ENCODE assay signal across 26 mouse cellular contexts in the genomic region with DNA sequence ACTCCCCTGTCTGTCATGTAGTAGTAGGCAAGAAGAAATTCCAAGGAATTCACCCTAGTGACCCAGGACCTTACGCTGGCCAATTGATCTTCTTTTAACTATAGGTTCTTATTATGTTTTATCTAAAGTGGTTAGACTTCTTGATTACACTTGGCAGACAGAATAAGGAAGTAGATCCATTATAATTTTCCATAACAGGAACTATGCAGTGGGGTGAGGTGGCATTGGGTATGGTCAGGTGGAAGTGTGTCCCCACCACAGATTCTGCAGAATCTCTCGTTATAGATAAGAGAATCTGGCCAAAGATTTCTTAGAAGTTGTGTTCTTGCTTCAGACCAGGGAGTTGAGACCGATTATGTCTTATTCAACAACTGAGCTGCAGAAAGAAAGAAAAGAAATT.
DNase-seq lines count a peak whose midpoint lies in the region; ATAC-seq and TF ChIP-seq lines count a peak whose summit lies in the region.
"Had no signal": no experiment of that assay in that cellular context is flagged by ENCODE, and none has a peak within 500 bp of the region (broad histone marks: within the 10 kb centered on the region; RNA-seq: fewer than 3 reads in every experiment).

No protein-coding gene starts in this region.

- no peak overlapping the region for H3K9ac ChIP-seq in CH12.LX (ENCODE audit: insufficient read depth, low read depth)
- H3K9ac ChIP-seq in intestine, embryonic 16.5 days (ENCODE audit: low read depth, low read length): no peak overlapping the region
- no peak overlapping the region for H3K9ac ChIP-seq in liver, embryonic 12.5 days
- H3K9ac ChIP-seq: embryonic facial prominence, embryonic 13.5 days; forebrain, embryonic 13.5 days; forebrain, postnatal 0 days; heart, embryonic 13.5 days; hindbrain, embryonic 12.5 days had no signal

- DNase-seq in CH12.LX (ENCODE audit: extremely low read depth): no peak
- no peak for DNase-seq in lung, adult 2 months
- no peak for DNase-seq in thymus, postnatal 14 days
- DNase-seq in kidney, postnatal 10 days: no peak
- DNase-seq: adrenal gland, postnatal 14 days; B cell, adult 2 months; cerebellum, adult 11-12 months; cerebellum, adult 9-10 months; cerebellum, postnatal 25 days; forebrain, postnatal 0 days; gastrocnemius, adult 2 months; gastrocnemius, postnatal 25 days; heart, adult 18-20 months; heart, postnatal 36 days had no signal

- dilution Hi-C loops in CH12.LX (cut with MboI; ENCODE audit: extremely low pct_ligation_motif_present, extremely low pct_unique_long_range_greater_than_20kb, low sequenced_read_pairs): no loop called here

- no peak overlapping the region for H3K4me3 ChIP-seq in CH12.LX (replicated peaks in 1 of 3; ENCODE audit: low read depth in 2 of 3, low read length in 2 of 3, poor library complexity in 1 of 3)
- no peak overlapping the region for H3K4me3 ChIP-seq in intestine, embryonic 16.5 days (ENCODE audit: low read length)
- H3K4me3 ChIP-seq in liver, embryonic 12.5 days: no peak overlapping the region
- H3K4me3 ChIP-seq in lung, adult 2 months (replicated peaks; ENCODE audit: extremely low read depth, low read depth, low read length): no peak overlapping the region
- H3K4me3 ChIP-seq: embryonic facial prominence, embryonic 13.5 days; forebrain, embryonic 13.5 days; gastrocnemius, adult 2 months; heart, embryonic 13.5 days; hindbrain, embryonic 12.5 days had no signal

- H3K36me3 ChIP-seq in CH12.LX (replicated peaks in 1 of 2; ENCODE audit: control insufficient read depth in 1 of 2, insufficient read depth in 1 of 2, low read length in 1 of 2): no peaks in the 10 kb centered on the region
- no peaks in the 10 kb centered on the region for H3K36me3 ChIP-seq in intestine, embryonic 16.5 days (ENCODE audit: control insufficient read depth, insufficient read depth, low read length)
- no peaks in the 10 kb centered on the region for H3K36me3 ChIP-seq in liver, embryonic 12.5 days
- H3K36me3 ChIP-seq: embryonic facial prominence, embryonic 13.5 days; heart, embryonic 13.5 days; hindbrain, embryonic 12.5 days had no signal

- WGBS in intestine, embryonic 16.5 days: 74% methylated on average over 3 of the region's 3 CpGs
- WGBS in liver, embryonic 12.5 days (ENCODE audit: insufficient replicate concordance): 42% methylated on average over 3 of the region's 3 CpGs
- 61% methylated on average over 3 of the region's 3 CpGs for WGBS in lung, adult 2 months

- in situ Hi-C loops in CH12.LX (cut with MboI; ENCODE audit: low pct_ligation_motif_present, low pct_unique_long_range_greater_than_20kb, low sequenced_read_pairs): no loop called here

- no peaks in the 10 kb centered on the region for H3K4me1 ChIP-seq in CH12.LX (ENCODE audit: control insufficient read depth in 1 of 2, insufficient read depth in 2 of 2)
- peaks cover 8% of the 10 kb centered on the region; the same call in 1 of the 2 replicates for H3K4me1 ChIP-seq in intestine, embryonic 16.5 days (ENCODE audit: control insufficient read depth, insufficient read depth, low read length)
- no peaks in the 10 kb centered on the region for H3K4me1 ChIP-seq in liver, embryonic 12.5 days
- H3K4me1 ChIP-seq in lung, adult 2 months (ENCODE audit: control insufficient read depth, insufficient read depth, low read length): no peaks in the 10 kb centered on the region
- H3K4me1 ChIP-seq: forebrain, embryonic 13.5 days; hindbrain, embryonic 12.5 days had no signal

- no peak for TF ChIP-seq CTCF in CH12.LX (conservative IDR thresholded peaks at IDR 0.05 in 1 of 2, IDR thresholded peaks at IDR 0.05 in 1 of 2; ENCODE audit: low read depth in 2 of 2, low read length in 2 of 2)
- no peak for TF ChIP-seq CTCF in lung, adult 2 months (IDR thresholded peaks at IDR 0.05; ENCODE audit: insufficient read depth, low read length)

- H3K9me3 ChIP-seq in CH12.LX (replicated peaks; ENCODE audit: low read length): no peaks in the 10 kb centered on the region
- no peaks in the 10 kb centered on the region for H3K9me3 ChIP-seq in intestine, embryonic 16.5 days (ENCODE audit: control insufficient read depth, low read length)
- H3K9me3 ChIP-seq in liver, embryonic 12.5 days (replicated peaks): no peaks in the 10 kb centered on the region
- H3K9me3 ChIP-seq: embryonic facial prominence, embryonic 13.5 days; forebrain, embryonic 13.5 days; heart, embryonic 13.5 days; hindbrain, embryonic 12.5 days had no signal

- no peak for TF ChIP-seq POLR2A in CH12.LX (IDR thresholded peaks at IDR 0.05; ENCODE audit: low read depth, low read length)
- TF ChIP-seq POLR2A in lung, adult 2 months (IDR thresholded peaks at IDR 0.05; ENCODE audit: borderline replicate concordance, extremely low read depth, low read depth, low read length): no peak

- H3K79me2 ChIP-seq in CH12.LX (replicated peaks; ENCODE audit: control insufficient read depth, extremely low read depth, insufficient read depth, poor library complexity, severe bottlenecking): no peaks in the 10 kb centered on the region

- H3K27ac ChIP-seq in CH12.LX (ENCODE audit: insufficient read depth, low read depth): no peak overlapping the region
- no peak overlapping the region for H3K27ac ChIP-seq in intestine, embryonic 16.5 days (ENCODE audit: low read length)
- H3K27ac ChIP-seq in liver, embryonic 12.5 days: no peak overlapping the region
- H3K27ac ChIP-seq: forebrain, embryonic 13.5 days; gastrocnemius, adult 2 months; heart, embryonic 13.5 days; hindbrain, embryonic 12.5 days had no signal

- peak; percentile 94 for ATAC-seq in granulocyte monocyte progenitor cell, adult 5-6 weeks (replicated peaks; ENCODE audit: poor library complexity, severe bottlenecking)
- ATAC-seq in intestine, embryonic 16.5 days: peak; percentile 65
- ATAC-seq in megakaryocyte progenitor cell, adult 5-6 weeks (replicated peaks; ENCODE audit: poor library complexity): peak; percentile 89
- no peak for ATAC-seq in liver, embryonic 12.5 days
- ATAC-seq: activated CD4-positive, CD25-positive, alpha-beta regulatory T cell, adult 4 months; CD4-positive, CD25-positive, alpha-beta regulatory T cell, adult 4 months; forebrain, embryonic 13.5 days; forebrain, postnatal 0 days; hindbrain, embryonic 16.5 days; Patski had no signal

- TF ChIP-seq EP300 in CH12.LX (IDR thresholded peaks at IDR 0.05; ENCODE audit: low read length): no peak

- no peak for TF ChIP-seq RAD21 in CH12.LX (IDR thresholded peaks at IDR 0.05; ENCODE audit: low read depth, low read length)

- H3K4me2 ChIP-seq in CH12.LX (ENCODE audit: insufficient read depth, low read depth, poor library complexity, severe bottlenecking): no peak overlapping the region
- H3K4me2 ChIP-seq in intestine, embryonic 16.5 days (ENCODE audit: low read depth, low read length): no peak overlapping the region
- H3K4me2 ChIP-seq in liver, embryonic 12.5 days: no peak overlapping the region
- H3K4me2 ChIP-seq: embryonic facial prominence, embryonic 13.5 days; forebrain, embryonic 13.5 days; heart, embryonic 13.5 days; hindbrain, embryonic 12.5 days had no signal

- H3K27me3 ChIP-seq in CH12.LX (replicated peaks): peaks cover 87% of the 10 kb centered on the region
- H3K27me3 ChIP-seq in intestine, embryonic 16.5 days (replicated peaks; ENCODE audit: control insufficient read depth, insufficient read depth, low read length): no peaks in the 10 kb centered on the region
- H3K27me3 ChIP-seq in liver, embryonic 12.5 days (replicated peaks): no peaks in the 10 kb centered on the region
- H3K27me3 ChIP-seq: embryonic facial prominence, embryonic 13.5 days; forebrain, embryonic 13.5 days; heart, embryonic 13.5 days; hindbrain, embryonic 12.5 days; Patski had no signal

TF ChIP-seq in CH12.LX, 34 proteins besides CTCF, POLR2A, EP300 and RAD21:
- TF ChIP-seq POLR2AphosphoS2 (IDR thresholded peaks at IDR 0.05; ENCODE audit: low read depth, low read length): no peak
- TF ChIP-seq MAFK (IDR thresholded peaks at IDR 0.05; ENCODE audit: insufficient replicate concordance, low read length): 0 out of 2 replicates have a peak, but pooled peaks have one; percentile 2
